Mouse (Mus musculus): ENCODE measurements around the gene Otud7b.

GRCm38 (mm10) chr3:96198181-96198580 lies 93.9 kb downstream of the Otud7b start:
- TF ChIP-seq CTCF (IDR thresholded peaks at IDR 0.05; ENCODE audit: borderline replicate concordance, control insufficient read depth, extremely low read depth, insufficient read depth, low read length, poor library complexity) (no peak), POLR2A (IDR thresholded peaks at IDR 0.05; ENCODE audit: control insufficient read depth, extremely low read depth, insufficient read depth, low read length, poor library complexity) (no peak)

All from thymus, adult 2 months (tissue).